Mouse (Mus musculus) liver, adult 2 months (tissue): Measurements from ENCODE around the gene 1700001P01Rik.

ENCODE experiments used
- CTCF ChIP-seq: fragments of 200-500 bp; IDR thresholded peaks from 2 replicates; pipeline ENCODE4 v1.5.1; 2011; ENCODE audit warnings: low read depth, low read length, control low read depth
- POLR2A ChIP-seq: fragments of 200-500 bp; IDR thresholded peaks from 2 replicates; pipeline ENCODE4 v1.6.1; 2011; ENCODE audit warnings: low read length, control low read depth; ENCODE audit not compliant: insufficient read depth; ENCODE audit errors: extremely low read depth

DNA sequence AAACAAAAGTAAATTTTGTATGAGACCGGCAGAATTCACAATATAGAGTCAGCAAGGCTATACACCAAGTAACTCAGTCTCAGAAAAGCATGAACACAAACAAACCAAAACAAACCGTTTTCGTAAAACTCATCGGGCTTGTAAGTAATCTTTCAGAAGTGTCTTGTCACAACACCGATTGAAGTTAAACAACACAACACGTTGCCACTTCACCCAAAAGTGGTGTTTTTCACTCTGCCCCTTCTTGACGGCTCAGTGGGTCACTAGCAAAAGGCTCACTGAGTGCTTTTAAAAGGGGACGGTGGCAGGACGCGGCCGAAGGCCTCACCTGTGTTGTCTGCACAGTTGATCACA lies 5.7 kb upstream of the 1700001P01Rik start:
- TF ChIP-seq CTCF (no peak), POLR2A (no peak)
